Mouse (Mus musculus): ENCODE results near the gene Slc9a8.
"Not testable (repeated sequence)": the region's sequence is repeated elsewhere in the genome, so short reads cannot be mapped to it uniquely, and the experiment has no call there.

Gene Slc9a8

DNA sequence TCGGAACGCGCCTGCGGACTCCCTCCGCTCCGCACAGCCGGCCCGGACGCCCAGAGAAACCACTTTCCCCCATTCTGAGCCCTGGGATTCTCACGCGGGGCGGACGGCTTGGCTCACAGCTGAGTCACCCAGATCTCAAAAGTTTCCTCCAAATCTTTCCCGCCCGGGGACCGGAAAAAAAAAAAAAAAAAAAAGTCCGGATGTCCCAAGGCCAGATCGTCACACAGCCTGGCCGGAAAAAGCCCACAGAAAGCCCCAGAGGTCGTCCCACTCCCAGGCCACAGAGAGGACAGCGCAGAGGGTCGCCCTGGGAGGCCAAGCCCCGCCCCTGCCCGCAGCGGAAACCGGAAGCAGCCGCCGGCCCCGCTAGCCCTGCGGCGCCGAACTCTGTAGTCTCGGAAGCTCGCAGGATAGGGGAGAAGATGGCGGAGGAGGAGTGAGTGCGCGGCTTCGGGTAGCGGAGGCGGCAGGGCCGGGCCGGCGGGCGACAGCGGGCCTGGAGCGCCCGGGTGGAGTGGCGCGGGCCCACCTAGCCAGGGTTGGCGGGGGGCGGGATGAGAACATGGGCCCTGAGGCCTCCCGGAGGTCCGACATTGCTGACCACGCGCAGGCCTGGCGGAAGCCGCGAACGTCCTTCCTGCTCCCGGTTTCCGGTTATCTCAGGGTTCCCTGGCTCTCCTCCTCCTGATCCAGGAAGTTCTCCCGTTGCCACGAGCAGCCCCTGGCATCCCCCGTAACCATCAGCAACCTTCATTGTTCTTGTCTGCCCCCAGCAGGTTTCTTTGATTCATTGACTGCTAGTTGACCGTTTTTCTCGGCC is at the start of gene Slc9a8:
Slc9a8 (plus strand) TSS at position 383 of the 820 bp plus-strand sequence.
- peak; percentile 91 to 94 for DNase-seq

DNA sequence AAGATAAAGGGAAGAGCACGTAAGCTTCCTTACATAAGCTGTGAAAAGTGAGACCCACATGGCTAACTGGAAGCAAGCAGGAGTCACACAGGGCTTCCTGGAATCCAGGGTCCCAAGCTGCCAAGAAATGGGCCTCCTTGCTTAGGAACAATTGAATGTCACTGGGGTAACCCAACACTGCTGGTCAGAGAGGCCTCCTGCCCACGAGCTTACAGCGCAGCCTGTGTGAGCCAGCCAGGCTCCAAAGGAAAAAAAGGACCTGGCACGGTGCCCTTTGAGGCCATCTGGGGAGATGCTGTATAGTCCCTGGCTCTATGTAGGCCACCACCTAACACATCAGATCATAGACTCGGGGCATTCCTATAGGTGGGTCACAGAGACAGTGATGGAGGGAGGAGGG is 48.2 kb upstream of the Slc9a8 start:
- DNase-seq = peak; percentile 93 to 94

DNA sequence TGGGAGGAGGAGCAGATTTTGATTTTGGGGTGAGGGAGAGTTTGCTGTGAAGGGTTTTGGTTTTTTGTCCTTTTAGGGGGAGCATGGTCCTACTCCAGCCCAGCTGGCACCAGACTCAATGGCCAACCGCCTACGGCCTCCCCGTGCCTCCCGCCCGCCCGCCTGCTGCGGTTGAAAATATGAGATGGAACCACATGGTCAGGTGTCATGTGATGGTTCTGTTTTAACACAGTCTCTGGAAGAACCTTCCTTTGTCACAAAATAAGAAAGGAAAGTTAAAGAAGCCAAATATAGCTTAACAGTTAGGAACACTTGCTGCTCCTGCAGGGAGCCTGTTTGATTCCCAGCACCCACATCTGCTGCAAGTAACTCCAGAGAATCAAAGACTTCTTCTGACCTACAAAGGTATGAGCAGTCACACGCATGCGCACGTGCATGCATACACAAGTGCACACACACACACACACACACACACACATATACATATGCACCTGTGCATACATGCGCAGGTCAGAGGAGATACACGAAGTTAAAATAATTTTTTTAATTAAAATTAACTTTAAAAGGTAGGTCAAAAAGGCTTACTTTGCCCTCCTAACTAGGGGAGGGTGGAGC is 47.2 kb upstream of the Slc9a8 start:
- DNase-seq = peak in 1 of 2 experiments; percentile 25

DNA sequence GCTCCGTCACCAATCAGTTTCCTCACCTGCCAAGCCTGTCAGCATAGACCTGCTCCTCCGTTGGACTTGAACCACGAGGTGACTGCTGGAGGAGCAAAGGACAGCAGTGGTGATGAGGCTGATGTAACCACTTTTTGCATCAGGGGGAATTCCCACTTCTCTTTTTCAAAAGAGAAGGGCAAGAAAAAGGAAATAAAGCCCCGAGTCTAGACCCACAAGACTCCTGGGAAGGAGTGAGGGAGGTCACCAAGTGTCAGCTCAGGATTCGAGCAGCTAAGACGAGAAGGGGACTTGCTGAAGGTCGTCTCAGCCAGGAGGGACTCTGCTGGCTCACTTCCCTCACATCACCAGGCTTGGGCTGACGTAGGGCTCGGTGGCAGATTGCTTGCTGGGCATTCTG is 46.4 kb upstream of the Slc9a8 start:
- no peak for DNase-seq

DNA sequence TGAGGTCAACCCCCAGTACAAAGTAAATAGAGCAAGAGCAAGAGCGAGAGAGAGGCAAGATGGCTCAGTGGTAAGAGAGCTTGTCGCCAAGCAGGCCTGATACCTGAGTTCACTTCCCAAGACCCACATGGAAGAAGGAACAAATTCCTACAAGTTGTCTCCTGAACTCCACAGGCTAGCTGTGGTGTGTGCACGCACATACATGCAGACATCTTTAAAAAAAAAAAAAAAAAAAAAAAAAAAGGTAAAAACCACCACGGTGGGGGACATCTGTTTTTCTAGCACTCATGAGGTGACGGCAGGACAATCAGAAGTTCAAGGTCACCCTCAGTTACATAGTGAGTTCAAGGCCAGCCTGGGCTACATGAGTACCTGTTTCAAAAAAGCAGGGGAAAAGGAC is 45.8 kb upstream of the Slc9a8 start:
- DNase-seq = no peak

DNA sequence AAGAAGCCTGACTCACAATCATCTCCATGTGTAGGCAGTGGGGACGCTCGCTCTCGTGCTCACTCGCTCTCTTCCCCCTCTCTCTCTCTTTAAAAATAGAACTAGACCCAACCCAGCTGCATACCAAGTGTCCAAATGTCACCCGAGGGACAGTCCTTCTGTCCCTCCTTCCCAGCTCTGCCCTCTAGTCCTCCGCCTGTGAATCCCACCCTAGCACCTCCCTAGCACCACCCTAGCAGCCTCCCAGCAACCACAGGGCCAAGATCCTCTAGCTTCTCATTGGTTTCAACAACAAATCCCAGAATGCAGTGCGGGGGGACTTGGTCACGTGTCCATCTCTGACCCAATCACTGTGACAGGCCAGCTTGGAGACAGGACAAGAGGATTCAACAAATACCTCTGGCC is 45.4 kb upstream of the Slc9a8 start:
- DNase-seq = no peak

DNA sequence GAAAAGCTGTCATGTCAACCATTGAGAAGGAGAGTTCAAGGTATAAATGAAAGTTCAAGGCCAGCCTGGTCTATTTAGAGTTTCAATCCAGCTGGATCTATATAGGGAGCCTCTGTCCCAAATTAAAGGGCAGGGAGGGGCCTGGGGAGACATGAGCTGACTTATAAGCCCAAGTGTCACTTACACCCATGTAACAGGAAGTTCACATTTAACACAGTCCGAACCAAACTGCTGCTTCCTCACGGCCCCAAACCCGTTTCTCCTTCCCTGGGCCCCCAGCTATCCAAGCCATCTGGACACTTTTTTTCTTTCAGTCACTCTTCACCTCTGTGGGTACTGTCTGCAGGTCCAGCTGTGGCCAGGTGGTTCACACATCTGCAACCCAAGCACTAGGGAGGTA is 43.8 kb upstream of the Slc9a8 start:
- DNase-seq = no peak

DNA sequence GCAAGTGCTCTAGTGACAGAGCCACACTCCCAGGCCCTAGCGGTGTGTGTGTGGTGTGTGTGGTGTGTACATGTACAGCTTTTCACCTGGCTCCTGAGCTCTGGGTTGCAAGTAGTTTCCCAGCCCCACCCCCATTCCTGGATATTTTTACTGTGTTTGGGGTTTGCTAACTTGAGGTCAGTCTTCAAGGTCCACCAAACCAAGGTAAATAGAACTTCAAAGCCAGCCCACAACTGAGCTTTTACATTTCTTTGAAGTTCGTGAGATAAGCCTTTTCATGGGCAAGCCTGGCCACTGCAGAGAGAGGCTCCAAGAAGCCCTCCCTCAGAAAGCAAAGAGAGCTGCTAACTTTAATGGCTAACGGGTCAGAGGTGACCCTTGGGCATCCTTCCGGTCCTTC is 42.5 kb upstream of the Slc9a8 start:
- no peak for DNase-seq

DNA sequence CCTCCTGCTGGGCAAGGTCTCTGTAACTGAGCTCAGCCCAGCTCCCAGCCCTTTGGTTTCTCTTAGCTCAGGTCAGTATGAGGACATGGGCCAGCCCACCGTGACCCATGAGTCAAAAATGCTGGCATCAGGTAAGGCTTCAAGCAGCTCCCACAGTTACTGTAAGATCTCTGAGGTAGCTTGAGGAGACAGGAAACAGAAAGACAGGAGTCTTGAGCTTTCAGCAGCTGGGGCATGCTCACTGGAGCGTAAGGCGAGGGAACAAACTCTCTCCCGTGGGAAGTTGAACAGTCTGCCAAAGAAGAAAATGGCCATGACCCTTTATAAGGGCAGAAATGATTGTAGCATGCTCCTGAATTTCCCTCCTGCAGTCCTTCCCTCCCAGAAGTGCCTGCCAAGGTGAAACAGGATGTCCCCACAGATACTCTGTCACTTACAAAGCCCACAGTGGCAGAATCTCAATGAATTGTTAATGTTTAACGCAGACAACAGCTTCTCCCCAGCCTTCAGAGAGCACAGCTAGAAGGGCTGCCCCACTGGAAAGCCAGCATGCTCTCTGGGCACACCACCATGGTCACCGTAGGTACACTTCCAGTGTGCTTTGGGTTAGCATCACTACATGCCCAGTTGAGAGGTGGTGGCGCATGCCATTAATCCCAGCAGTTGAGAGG is 40.8 kb upstream of the Slc9a8 start:
- no peak for DNase-seq

DNA sequence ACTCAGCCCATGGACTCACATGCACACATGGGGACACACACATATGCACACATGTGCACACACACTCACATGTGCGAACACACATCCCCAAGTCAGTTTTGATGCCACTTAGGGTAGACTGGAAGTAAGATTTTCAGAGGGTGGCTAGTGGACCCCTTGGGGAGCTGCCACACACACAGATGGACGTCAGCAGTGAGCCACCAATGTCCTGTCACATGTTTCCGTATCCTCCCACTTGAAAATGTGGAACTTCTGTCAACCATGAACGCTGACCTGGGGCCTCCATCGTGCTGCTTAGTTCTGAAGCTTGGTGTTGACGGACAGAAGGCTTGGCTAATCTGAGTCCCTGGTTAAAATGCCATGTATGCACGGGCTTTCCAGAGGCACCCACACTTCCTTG is 39.9 kb upstream of the Slc9a8 start:
- DNase-seq = no peak

DNA sequence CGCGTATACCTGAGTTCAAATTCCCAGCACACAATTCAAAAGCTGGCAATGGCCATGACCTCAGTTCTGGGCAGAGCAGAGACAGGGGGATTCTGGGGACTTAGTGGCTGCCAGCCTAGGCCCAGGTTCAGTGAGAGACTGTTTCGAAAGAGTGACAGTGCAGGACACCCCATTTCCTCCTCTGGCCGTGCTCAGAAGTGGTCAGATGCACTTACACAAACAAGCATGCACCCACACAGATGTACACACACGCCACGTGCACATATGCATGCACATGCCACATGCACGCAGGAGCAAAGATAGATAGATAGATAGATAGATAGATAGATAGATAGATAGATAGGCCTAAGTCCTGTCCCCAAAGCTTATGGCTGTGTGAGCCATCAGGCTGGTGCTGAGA is 39.1 kb upstream of the Slc9a8 start:
- no peak for DNase-seq

DNA sequence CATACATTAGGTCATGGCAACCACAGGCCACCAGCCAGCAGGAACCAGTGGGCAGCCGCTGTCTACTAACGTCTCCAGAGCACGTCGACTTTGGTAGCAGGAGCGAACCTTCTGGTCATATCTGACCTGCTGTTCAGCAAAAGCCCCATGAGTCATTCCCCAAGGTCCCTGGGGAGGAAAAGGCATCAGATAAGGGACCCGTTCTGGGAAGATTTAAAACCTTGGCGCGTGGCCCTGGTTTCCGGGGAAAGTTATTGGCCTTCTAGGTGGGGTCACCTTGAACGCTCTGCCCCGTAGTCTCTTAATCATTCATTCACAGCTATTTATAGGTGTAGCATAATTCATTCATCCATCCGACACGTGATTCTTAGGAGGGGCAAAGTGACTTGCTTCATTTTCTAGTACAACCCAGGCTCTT is 37.8 kb upstream of the Slc9a8 start:
- DNase-seq = no peak

DNA sequence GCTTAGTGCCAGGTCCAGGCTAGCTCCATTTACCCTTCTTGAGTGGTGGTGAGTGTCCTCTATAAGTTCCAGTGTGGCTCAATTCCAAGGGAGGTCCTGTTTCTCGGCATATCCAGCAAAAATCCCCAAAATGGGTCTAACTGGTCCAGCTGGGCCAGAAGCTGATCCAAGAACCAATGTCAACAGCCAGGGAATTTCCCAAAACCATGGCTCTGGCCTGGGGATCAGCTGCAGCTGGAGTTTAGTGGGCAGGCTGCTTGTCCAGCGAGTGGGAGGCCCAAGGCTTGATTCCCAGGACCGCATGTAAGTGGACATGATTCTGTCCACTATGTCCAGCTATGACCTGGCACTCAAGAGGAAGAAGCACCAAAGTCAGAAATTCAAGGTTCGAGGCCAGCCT is 35.1 kb upstream of the Slc9a8 start:
- no peak for DNase-seq

DNA sequence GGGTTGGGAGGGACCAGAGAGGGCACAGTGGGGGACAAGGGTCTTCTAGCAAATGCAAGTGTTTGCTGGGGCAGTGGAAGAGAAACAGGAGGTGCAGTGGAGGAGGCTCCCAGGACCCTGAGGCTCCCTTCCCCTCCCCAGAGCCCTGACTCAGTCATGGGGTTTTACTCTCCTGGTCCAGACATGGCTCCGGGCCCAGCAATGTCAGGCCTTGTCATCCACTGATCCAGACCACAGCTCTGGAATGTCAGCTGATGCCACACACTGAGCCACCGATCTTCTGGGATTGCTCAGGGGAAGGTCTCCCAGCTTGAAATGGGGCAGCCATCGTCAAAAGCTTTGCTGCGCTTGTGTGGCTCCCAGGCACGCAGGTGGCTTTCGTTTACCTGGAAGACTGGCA is 34.5 kb upstream of the Slc9a8 start:
- no peak for DNase-seq

DNA sequence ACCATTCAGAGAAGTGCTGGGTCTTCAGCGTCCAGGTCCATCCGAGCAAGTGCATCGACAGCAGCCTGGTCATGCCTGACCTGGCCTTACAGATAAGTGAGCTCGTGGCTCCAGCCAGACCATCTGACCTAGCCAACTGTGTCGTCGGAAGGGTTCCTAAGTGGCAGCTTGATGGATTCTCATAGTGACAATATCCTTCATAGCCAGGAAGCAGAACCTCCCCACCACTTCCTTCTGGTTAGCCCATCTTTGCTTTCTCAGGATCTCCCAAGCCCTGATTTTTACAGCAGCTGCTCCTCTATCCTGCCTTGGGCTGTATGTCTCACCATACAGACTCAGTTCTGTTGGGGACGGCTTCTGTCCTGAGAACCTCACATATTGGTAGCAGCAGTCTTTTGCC is 27.1 kb upstream of the Slc9a8 start:
- DNase-seq = no peak

DNA sequence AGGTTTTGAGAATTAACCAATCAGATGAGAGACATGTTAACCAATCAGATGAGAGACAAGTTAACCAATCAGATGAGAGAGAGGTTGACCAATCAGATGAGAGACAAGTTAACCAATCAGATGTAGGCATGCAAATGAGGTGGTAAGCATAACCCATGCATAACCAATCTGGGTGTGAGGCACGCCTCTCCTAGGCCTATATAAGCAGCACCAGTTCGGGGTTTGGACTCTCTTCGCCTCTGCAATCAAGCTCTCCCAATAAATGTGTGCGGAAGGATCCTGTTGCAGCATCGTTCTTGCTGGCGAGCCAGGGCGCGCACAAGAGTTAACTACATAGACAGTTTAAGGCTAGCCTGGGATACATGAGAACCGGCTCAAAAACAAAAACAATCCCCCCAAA is 25.1 kb upstream of the Slc9a8 start:
- not testable (repeated sequence) for DNase-seq

DNA sequence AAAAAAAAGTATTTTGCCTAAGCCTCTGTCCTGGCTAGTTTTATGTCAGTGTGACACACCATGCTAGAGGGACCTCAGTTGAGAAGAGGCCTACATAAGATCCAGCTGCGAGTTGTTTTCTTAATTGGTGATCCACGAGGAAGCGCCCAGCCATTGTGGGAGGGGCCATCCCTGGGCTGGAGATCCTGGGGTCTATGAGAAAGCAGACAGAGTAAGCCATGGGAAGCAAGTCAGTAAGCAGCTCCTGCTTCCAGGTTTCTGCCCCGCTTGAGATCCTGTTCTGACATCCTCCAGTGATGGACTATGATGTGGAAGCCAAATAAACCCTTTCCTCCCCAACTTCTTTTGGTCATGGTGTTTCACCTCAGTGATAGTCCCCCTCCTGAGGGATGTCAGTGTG is 22.5 kb upstream of the Slc9a8 start:
- no peak for DNase-seq

DNA sequence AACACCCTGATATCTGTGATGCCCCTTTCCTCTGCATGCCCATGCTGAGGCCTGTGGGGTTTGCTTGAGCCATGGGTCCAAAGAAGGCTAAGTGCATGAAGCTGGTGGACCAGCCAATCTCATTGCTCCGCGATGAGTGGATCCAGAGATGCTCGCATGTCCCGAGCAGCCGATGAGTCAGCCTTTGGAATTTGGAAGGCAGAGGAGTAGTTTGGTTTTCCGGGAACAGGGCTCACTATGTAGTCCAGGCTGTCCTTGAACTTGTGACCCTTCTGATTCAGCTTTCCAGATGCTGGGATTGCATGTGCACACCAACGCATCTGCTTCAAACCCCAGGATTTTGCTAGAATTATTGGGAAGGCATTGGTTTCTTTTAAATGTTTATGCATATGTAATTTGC is 21.9 kb upstream of the Slc9a8 start:
- no peak for DNase-seq

DNA sequence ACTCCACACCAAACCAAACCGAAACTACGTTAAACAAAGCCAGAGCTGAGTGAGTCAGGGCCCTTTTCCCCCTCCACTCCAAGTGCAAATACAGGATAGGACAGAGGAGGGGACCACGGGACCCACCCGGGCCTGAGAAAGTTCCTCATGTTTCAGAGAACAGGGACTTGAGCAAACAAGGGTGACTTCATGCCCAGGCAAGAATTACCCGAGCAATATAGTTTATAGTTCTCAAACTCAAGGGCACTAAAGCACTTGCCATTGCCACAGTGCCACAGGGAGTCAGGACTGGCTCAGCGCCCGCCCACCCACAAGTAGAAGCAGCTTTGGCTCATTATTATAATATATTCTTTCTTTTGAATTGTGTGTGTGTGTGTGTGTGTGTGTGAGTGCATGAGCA is 18.4 kb upstream of the Slc9a8 start:
- DNase-seq = no peak

DNA sequence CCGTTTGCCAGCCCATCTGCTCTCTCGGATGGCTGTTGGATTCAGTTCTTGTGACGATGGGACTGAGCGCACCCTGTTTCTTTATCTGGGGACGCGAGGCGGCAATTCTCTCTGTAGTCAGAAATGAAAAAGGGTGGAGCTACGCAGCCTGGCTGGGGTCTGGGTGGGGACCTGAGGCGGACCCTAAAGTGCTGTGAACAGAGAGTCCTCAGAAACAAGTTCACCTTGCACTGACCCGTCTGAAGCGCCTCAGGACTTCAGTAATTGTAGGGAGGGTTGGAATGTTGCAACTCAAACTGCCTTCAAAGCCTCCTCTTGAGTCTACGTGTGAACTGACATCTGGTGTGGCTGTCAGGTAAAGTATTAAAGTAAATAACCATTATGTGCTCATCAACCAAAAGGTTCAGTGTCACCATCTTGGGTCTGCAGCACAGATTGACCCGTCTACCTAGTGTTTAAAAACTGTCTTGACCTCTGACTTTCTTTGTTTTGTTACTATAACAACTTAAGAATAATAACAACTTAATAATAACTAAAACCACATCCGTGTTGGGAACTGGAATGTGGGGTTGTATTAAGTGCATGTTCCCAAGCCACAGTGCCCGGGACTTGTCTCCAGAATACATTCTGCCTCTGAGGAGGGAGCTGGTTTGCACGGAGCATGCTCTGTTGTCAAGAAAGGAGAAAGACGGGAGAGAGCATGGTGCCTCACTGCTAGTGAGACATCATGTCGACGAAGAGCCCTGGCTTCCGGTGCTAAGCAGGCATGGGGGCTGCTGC is 16.2 kb upstream of the Slc9a8 start:
- no peak for DNase-seq

DNA sequence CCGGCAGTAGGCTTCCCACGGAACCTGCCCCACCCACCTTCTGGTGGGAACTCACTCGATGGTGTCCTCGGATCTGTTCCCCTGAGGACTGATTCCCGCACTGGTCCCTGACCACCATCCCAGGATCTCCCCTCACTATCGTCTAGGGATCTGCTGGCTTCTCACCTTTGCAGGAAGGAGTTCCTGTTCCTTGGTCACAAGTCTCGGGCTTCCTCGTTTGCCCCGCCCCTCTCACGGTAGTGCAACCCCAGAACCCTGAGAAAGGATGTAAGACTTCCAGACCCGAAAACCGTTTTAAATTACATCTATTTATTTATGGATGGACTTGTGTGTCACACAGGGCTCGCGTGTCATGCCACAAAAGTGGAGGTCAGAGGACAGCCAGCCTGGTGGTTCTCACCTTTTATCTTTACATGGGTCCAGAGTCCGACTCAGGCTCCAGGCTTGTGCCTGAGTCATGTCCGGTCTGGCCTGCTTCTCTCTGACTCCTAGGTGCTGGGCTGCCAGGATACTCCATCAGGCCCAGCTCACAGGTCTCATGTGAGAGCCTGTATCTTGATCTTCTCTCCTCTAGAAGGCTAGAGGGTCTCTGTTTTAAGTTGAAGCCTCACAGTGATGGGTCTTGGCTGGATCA is 14.1 kb upstream of the Slc9a8 start:
- DNase-seq = no peak

DNA sequence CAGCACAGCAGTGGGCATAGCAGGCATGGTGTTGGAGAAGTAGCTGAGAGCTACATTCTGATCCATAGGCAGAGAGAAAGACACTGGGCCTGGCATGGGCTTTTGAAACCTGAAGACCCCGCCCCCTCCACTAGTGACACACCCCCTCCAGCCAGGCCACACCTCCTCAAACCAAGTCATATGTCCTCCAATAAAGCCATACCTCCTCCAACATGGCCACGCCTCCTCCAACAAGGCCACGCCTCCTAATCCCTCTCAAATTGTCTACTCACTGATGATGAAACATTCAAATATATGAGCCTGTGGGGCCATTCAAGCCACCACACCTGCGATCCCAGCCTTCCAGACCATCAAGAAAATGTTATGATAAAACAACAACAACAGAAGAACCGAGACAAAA is 7.1 kb upstream of the Slc9a8 start:
- no peak for DNase-seq

Data from cerebellum, postnatal 36 days (tissue).